Mouse (Mus musculus): ENCODE measurements around the gene Ttll6.
"Not testable (repeated sequence)": the region's sequence is repeated elsewhere in the genome, so short reads cannot be mapped to it uniquely, and the experiment has no call there.

Ttll6 gene

DNA sequence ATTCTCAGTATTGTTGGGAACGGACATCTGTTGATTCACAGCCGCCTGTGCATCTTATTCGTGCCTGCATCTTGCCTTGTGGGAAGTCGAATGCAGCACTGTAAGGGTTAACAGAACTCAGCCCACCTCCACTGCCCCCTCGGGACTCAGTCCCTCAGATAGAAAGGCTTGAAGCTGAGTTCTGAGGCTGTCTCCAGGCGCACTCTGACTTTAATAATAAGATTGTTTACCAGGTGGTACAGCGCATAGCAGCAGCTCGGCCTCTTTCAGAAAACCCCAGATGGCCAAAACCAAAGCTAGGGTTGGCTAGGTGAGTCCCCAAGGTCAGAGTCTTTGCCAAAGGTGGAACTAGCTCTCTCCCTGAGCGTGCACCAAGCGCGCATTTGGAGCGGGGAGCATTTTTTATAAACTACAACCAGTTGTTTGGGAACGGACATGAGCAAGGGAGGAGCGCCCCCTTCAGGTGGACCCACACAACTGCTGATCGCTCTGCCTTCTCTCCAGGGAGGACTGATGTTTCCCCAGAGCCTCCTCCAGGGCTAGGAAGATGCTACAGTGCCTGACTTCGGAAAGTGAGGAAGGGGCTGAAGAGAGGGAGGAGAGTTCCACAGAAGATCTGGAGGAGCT, at the start of gene Ttll6:
Ttll6 (plus strand) TSS at position 548 of the 627 bp plus-strand sequence.
- peak; percentile 14 for DNase-seq

DNA sequence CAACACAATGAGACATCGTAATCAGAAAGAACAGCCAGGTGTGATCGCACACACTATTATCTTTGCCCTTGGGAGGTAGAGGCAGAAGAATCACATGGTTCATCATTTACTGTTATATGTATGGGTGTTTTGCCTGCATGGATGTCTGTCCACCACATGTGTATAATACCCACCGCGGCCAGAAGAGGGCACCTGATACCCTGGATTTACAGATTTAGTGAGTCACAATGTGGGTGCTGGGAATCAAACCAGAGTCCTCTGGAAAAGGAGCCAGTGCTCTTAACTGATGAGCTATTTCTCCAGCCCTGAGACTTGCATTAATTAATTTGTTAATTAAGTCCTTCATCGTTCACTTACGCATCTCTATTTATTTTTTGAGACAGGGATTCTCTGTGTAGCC, 45.6 kb upstream of the Ttll6 start:
- DNase-seq, result no peak

DNA sequence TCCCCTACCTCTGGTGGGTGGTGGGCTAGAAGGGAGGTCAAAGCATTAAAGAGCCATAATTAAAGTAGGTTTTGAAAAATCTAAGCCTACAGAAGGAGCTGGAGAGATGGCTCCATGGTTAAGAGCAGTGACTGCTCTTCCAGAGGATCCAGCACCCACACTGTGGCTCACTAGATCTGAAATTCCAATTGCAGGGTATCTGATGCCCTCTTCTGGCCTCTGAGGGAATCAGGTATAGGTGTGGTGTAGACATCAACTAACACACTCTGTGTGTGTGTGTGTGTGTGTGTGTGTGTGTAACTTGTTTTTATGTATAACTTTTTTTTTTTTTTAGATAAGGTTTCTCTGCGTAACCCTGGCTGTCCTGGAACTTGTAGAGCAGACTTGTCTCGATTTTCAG, 42.5 kb upstream of the Ttll6 start:
- DNase-seq, result no peak

DNA sequence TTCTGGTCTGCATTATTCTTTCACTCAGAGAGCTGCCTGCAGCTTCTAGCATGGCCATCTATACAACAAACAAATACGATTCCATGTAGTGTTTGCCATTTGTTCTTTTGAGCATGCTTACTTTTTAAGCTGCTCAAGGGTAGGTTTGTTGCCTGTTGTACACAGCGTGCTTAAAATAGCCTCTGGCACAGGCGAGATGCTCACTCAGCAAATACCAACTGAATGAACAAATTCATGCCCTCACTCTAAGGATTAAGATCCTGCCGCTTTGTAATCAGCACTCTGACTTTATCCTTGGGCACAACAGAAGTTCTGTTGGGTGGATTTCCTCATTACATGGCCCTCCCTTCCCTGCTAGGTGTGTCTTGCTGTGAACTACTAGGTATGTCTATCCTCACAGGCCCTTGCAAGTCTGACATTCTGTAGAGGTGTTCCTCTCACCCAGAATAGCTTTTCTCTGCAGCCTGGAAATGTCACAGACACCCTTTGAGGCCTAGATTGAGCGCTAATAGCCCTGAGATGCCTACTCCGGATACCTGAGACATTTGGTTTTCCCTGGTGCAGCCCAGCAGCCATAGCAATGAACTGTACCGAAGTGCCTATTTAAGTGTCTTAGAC, 40.8 kb upstream of the Ttll6 start:
- DNase-seq, result no peak

DNA sequence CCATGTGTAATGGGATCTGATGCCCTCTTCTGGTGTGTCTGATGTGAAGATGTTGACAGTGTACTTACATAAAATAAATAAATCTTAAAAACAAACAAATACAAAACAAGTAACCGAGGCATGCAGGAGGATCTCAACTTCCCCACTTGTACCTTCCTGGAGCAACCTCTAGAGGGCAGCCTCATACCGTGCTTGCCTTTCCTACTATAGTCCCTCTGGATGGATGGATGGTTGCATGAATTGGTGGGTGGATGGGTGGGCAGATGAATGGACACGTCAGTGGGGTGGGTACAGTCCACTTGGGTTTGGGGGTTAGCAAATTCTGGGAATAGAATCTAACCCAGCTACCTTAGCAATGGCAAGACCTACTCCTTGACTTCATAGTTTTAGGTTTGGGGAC, 40.2 kb upstream of the Ttll6 start:
- DNase-seq, result no peak

DNA sequence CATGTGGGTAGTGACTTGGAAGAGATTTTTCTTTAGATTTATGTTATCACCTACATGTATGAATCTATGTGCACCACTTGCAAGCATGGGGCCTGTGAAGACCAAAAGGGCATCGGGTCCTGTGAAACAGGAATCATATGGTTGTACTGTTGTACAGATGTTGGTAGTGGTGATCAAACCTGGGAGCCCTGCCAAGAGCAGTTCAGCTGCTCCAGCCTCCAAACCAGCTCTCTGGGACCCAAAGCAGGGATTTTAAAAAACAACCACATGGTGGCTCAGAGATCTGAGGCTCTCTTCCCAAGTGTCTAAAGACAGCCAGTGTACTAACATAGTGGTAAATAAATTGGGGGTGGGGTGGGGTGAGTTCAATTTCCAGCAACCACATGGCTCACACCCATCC, 25.2 kb upstream of the Ttll6 start:
- DNase-seq, result no peak

DNA sequence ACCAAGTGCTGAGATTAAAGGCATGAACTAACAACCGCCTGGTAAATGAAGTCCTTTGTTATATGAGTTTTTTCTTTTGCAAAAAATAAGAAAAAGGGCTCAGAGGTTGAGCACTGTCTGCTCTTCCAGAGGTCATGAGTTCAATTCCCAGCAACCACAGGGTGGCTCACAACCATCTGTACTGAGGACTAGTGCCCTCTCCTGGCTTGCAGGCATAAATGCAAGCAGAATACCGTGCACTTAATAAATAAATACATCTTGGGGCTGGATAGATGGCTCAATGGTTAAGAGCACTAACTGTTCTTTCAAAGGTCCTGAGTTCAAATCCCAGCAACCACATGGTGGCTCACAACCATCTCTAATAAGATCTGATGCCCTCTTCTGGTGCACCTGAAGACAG, 22.6 kb upstream of the Ttll6 start:
- not testable (repeated sequence) for DNase-seq

DNA sequence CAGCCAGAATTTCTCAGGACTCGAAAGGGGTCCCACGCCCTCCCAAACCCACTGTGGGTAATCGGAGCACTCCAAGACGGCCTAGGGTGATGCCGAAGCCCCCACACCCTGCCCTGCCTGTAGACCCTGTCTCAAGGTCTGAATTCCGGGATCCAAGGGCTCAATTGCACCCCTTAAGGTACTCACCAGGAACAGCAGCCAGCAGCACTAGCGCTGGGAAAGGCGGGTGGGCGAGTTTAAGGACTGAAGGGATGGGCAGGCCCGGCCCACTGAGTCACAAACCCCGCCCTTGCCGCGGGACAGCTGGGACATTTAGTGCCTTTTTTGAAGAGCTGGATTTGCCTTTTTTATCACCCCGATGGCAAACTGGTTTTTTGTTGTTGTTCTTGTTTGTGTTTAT, 21.8 kb upstream of the Ttll6 start, which contains the start of gene Calcoco2:
Calcoco2 (minus strand) TSS at position 214 of the 400 bp plus-strand sequence.
- no peak for DNase-seq

DNA sequence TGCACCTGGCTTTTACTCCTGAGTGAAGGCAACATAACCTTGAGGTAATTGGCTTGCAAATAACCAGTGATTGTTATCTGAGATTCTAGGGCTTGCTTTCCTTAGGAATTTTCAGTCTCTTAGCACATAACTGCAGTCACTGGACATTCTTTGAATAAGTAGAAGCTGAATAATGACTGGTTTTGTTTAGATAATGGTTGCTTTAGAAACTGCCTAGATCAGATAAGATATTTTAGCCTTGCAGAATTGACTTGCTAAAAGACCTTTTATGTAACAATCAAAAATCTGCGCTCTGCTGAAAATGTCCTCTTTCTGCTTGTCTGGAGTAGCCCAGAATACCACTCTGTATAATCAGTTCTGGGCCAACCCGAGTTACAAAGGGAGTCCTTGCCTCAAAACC, 19.5 kb upstream of the Ttll6 start:
- no peak for DNase-seq

DNA sequence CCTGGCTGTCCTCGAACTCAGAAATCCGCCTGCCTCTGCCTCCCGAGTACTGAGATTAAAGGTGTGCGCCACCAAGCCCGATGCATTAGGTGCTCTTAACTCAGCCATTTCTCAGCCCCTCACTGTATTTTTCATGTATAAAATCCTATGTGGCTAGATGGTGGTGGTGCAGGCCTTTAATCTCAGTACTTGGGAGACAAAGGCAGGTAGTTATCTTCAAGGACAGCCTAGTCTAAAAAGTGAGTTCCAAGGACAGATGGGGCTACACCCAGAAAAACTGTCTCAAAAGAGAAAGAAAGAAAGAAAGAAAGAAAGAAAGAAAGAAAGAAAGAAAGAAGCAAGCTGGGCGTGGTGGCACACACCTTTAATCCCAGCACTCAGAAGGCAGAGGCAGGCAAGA, 18.2 kb upstream of the Ttll6 start:
- no peak for DNase-seq

DNA sequence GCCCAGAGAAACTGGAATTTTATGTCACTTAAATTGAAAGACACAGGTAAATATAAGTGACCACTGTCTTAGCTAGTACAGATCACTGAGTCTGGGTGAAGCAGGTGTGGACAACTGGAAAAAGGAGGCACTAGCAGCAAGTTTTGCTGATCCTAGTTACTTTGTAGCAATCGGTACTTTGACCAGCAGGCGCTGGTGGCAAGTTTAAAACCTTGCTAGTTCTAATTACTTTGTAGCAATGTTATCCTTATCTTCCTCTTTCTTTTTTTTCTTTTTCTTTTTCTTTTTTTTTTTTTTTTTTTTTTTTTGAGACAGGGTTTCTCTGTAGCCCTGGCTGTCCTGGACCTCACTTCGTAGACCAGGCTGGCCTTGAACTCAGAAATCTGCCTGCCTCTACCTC, 17.5 kb upstream of the Ttll6 start:
- no peak for DNase-seq

DNA sequence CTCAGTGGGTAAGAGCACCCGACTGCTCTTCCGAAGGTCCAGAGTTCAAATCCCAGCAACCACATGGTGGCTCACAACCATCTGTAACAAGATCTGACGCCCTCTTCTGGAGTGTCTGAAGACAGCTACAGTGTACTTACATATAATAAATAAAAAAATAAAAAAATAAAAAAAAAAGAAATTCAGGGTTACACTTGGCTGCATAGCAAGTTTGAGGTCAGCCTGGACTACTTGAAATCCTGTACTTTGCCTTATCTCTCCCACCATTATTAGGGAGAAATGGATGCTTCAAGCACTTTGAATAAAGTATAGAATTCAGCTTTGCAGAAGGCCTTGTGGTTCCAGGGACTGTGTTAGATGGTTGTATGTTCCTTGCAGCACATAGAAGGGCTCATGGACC, 16.7 kb upstream of the Ttll6 start:
- DNase-seq, result not testable (repeated sequence)

DNA sequence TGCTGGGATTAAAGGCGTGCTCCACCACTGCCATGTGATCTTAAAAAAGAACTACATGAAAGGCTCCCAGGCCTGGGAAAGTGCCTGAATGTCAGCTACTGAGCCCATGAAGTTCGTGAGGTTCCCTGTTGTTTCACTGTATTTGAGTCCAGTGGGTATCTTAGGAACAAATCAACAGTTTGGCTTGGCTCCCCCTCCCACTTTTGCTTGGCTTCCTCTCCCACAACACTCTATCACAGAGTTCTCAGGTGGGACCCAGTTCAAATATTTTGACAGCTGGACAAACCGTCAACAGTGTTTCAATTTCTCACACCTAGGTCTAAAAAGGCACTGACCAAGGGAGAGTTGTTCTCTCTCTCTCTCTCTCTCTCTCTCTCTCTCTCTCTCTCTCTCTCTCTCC, 14.2 kb upstream of the Ttll6 start:
- DNase-seq, result no peak

DNA sequence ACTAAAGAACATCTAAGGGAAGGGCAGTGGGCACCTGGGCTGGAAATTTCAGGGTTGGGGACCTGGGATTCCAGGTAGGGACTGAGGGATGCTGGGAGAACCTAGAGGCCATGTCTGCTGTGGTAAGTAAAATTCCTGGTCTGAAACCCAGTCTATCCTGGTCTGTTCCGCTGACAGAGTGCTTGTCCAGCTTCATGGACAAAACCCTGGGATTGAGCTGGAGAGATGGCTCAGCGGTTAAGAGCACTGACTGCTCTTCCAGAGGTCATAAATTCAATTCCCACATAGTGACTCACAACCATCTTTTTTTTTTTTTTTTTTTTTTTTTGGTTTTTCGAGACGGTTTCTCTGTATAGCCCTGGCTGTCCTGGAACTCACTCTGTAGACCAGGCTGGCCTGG, 10.8 kb upstream of the Ttll6 start:
- not testable (repeated sequence) for DNase-seq

DNA sequence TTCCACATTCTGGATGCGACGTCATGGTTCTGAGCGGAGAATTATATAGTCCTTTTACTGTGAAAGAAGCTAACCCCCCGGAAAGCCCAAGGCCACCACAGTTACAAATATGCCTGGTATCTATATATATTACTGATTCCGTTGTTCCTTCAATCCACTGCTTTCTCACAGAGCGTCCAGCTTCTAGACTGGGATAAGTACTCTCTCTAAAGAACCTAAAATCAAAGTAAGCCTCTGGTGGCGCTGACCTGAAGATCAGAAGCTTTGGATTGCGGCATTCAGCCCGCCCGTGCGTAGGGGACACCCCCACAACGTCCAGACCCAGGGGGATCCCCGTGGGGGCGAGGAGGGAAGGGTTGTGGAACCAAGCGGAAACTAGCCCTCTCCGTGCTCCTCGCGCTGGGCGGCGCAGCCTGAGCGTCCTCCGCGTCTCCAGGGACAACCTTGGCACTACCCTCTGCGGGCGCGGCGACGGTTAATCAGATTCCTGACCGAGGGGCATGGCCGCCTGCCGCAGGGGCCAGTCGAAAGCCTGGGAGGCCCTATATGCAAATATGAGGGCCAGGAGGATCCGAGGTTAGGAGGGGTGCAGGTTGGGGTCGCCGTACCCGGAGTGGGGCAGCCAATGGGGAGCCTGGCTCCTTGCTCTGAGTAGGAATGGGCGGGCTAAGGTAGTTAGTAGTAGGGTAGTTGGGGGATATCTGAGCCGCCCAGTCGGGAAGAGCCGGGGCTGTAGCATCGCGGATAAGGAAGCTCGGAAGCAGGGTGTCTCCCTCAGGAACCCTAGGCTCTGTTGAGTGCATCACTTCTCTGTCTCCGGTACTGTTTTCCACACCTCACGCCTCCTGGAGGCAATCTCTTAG, 9.3 kb upstream of the Ttll6 start:
- DNase-seq, result no peak

DNA sequence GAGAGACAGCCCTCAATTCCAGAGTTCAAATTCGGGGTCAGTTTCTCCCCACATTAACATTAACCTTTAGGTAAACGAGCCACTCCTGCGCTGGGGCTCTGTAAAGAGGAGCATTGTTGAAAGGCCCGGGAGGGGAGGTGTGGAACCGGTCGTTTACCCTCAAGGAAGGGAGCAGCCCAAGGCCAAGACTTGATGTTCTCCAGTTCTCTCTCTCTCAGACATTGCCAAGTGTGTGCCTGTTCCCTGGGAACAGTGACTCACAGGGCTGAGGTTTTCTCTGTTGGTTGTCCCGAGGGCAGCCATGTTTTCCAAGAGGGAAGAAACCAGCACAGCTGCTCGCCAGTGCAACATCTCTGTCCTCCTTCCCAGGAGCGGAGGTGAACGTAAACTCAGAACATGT, 3.0 kb upstream of the Ttll6 start:
- DNase-seq, result no peak

DNA sequence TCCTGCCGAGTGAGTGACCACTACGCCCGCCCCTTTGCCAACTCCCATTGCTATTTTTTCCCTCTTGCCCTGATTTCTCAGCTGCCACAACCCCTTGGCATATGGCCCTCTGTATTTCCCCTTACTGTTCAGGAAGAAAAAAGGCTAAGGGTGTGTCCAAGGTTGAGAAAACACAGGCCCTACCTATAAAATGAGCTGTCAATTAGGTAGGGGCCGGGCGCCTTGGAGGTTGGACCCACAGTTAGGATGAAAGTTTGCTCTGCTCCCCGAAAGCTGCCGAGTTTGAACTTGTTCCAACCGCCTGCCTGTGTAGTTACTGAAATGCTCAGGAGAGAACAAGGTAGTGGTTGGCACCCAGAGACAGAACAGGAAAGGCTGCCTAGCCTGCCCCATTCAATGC, 2.3 kb downstream of the Ttll6 start:
- DNase-seq, result no peak

DNA sequence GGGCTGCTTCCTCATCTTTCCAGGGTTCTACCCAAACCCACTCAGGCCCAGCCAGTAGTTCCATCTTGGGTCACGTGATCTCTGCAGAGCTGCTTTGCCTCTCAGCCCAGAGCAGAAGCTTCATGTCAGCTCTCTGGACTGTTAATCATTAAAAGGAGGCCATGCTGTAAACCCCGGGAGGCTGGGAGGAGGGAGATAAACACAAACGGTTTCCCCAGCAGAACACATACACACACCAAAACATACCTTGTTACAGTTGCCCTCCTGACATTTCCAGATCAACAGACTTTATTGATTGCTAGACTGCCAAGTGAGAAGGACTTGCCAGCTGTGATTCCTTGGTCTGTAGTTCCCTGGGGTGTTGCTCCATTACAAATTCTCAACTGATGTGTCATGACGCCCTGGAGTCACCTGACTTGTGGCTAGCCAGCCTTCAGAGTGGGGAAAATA, 7.2 kb downstream of the Ttll6 start:
- DNase-seq, result no peak

DNA sequence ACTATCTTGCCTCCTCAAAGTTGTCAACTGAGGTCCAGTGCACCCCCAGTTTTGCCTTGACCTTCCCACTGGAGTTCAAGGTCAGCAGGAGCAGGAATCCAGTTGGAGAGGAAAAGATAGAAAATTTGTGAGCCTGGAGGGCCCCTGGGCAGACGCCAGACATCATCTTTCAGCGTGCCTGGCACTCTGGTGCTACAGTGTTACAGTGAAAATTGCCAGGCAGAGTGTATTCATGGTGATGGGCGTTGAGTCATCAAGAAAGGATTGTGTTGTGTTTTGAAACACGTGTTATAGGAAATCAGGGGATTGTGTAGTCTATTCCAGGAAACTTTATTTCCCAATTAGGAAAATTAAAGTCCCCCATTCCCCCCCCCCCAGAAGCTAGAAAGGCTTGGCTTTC, 10.2 kb downstream of the Ttll6 start:
- DNase-seq, result no peak

DNA sequence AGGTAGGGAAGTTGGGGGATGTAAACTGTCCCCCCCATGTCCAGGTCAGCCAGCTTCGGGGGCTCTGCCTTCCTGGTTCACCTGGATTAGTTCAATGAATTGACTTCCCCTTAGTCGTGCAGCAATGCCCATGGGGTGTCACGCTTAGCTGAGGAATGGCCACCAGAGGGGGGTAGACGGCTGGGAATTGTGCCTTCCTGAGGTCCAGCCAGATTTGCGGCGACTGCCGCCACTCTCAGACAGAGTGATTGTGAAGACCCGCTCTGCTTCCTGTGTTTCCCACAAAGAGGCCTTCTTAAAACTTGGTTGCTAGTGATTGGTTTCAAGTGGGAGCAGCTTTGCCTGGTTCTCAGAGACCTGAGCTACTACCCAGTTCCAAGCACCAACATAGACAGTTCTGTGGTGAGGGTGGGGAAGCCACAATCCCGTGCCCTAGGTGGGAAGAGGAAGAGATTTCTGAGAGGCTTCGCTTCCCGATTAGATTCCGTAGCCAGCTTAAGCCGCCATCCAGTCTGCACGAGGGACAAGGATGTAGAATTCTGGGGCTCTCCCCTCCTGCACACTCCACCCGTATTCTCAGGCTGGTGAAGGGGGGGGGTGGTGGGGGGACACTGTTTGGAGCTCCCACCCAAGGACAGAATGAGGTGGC, 12.2 kb downstream of the Ttll6 start:
- DNase-seq, result no peak

DNA sequence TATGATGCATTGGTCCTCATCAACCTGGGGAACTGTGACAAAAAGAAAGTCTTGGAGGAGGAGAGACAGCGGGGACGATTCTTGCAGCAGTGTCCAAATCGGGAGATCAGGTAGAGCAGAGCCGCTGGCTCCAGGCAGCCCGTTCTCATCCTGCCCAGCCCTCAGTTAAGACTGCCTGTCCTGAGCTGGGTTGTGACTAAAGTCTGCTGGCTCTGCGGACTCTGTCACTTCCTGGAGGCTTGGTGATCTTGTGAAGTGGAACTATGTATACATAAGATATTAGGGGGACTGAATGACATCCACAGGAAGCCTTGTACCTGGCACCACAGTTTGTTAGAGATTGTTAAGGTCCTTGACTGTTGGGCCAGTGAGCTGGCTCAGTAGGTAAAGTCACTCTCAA, 13.9 kb downstream of the Ttll6 start:
- no peak for DNase-seq

DNA sequence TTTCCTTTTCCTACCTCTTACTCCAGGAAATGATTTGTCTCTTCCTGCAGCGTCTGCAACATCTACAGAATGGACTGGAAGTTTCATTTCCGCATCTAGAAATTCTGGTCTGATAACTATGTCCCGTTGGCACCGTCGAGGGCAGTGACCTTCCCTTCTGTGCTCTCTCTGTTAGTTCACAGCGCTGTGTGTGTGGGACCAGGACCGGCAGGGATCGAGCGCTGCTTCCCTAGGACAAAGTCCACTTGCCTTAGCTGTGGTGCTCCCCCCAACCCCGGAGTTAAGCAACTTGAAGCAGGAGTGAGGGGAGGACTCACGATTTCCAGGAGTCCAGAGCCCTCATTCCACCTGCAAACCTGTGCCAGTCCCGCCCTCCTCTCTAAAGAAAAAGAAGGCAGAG, 31.2 kb downstream of the Ttll6 start:
- DNase-seq, result no peak

DNA sequence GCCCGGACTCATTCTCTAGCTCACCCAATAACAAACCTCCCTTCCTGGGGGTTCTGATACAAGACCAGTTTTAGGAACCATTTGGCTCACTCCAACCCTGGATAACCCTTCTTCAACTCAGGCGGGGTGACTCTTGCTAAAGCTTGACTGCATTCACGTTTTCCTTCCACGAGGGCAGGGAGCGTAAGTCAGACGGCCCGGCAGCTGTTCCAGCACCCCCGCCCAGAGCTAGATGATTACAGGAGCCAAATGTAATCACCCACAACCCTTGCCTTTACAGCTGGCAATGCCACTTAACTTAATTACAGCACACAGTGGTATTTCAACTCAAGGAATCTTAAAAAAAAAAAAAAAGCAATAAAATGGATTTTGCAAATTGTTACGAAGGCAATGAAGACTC, 34.5 kb downstream of the Ttll6 start:
- no peak for DNase-seq

DNA sequence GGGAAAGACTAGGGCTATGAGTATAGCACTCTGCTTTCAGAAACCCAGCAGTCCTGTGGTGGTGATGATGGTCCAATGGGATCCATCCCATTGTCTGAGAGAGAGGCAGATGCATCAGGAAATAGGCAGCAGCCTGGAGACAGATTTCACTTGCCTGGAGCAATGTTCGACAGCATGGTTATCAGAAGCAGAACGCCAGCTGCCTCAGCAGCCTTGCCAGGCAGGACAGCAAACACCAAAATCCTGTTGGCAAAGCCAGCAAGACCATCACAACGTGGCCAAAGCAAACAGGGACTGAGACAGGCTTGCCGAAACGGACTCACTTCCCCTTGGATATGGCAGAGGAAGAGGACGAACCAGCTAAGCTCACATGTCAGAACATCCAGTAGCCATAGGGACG, 35.4 kb downstream of the Ttll6 start:
- DNase-seq, result no peak
